Comparison of ENCODE assay signal across 21 mouse cellular contexts in the genomic region with DNA sequence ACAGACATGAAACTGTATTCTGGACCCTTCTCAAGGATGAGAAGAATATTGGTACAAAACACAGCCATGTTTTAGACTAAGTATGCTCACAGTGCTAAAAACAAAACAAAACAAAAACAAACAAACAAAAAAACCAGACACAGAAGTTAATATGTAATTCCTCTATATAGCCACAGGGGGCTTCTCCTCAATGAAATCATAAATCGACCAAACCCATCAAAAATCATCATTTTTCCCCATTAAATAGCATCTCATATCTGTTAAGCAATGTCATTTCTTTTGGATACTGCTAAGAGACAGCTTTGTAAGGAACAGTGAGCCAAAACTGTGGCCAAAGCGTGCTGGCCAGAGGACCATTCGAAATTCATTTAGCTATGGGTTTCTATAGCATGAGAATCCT.
A peak's percentile ranks its signal among the peaks of the same experiment; 100 is the strongest.
DNase-seq lines count a peak whose midpoint lies in the region; ATAC-seq and TF ChIP-seq lines count a peak whose summit lies in the region.
"Had no signal": no experiment of that assay in that cellular context is flagged by ENCODE, and none has a peak within 500 bp of the region (broad histone marks: within the 10 kb centered on the region; RNA-seq: fewer than 3 reads in every experiment).

No protein-coding gene starts in this region.

- no peaks in the 10 kb centered on the region for H3K4me1 ChIP-seq in intestine, postnatal 0 days (replicated peaks; ENCODE audit: control insufficient read depth, insufficient read depth, low read length)
- H3K4me1 ChIP-seq in intestine, embryonic 15.5 days (replicated peaks) = no peaks in the 10 kb centered on the region
- H3K4me1 ChIP-seq in lung, embryonic 14.5 days (ENCODE audit: insufficient read depth) = no peaks in the 10 kb centered on the region
- H3K4me1 ChIP-seq in lung, adult 2 months (ENCODE audit: control insufficient read depth, insufficient read depth, low read length) = no peaks in the 10 kb centered on the region
- H3K4me1 ChIP-seq: embryonic facial prominence, embryonic 12.5 days; embryonic facial prominence, embryonic 15.5 days; hindbrain, embryonic 13.5 days had no signal

- H3K9ac ChIP-seq in intestine, postnatal 0 days (ENCODE audit: low read depth, low read length) = no peak overlapping the region
- no peak overlapping the region for H3K9ac ChIP-seq in intestine, embryonic 15.5 days
- H3K9ac ChIP-seq in lung, embryonic 14.5 days = no peak overlapping the region
- H3K9ac ChIP-seq: embryonic facial prominence, embryonic 12.5 days; embryonic facial prominence, embryonic 15.5 days; hindbrain, embryonic 13.5 days had no signal

- TF ChIP-seq CTCF in intestine, postnatal 0 days (IDR thresholded peaks at IDR 0.05; ENCODE audit: low read depth) = peak; percentile 8; the same call in 1 of the 2 replicates
- TF ChIP-seq CTCF in lung, embryonic 14.5 days (IDR thresholded peaks at IDR 0.05; ENCODE audit: low read depth) = 0 out of 2 replicates have a peak, but pooled peaks have one; percentile 11
- no peak for TF ChIP-seq CTCF in lung, adult 2 months (IDR thresholded peaks at IDR 0.05; ENCODE audit: insufficient read depth, low read length)

- H3K4me2 ChIP-seq in intestine, postnatal 0 days (replicated peaks; ENCODE audit: low read depth) = no peak overlapping the region
- H3K4me2 ChIP-seq in intestine, embryonic 15.5 days (replicated peaks) = no peak overlapping the region
- no peak overlapping the region for H3K4me2 ChIP-seq in lung, embryonic 14.5 days
- H3K4me2 ChIP-seq: embryonic facial prominence, embryonic 12.5 days; embryonic facial prominence, embryonic 15.5 days; heart, embryonic 11.5 days; hindbrain, embryonic 13.5 days had no signal

- no peaks in the 10 kb centered on the region for H3K9me3 ChIP-seq in intestine, postnatal 0 days (ENCODE audit: control insufficient read depth)
- H3K9me3 ChIP-seq in intestine, embryonic 15.5 days = no peaks in the 10 kb centered on the region
- H3K9me3 ChIP-seq in lung, embryonic 14.5 days (ENCODE audit: low read depth, low read length) = no peaks in the 10 kb centered on the region
- H3K9me3 ChIP-seq: embryonic facial prominence, embryonic 12.5 days; embryonic facial prominence, embryonic 15.5 days; hindbrain, embryonic 13.5 days had no signal

- H3K36me3 ChIP-seq in intestine, postnatal 0 days (ENCODE audit: control insufficient read depth, insufficient read depth) = no peaks in the 10 kb centered on the region
- no peaks in the 10 kb centered on the region for H3K36me3 ChIP-seq in intestine, embryonic 15.5 days
- no peaks in the 10 kb centered on the region for H3K36me3 ChIP-seq in lung, embryonic 14.5 days (ENCODE audit: insufficient read depth)
- H3K36me3 ChIP-seq: embryonic facial prominence, embryonic 12.5 days; embryonic facial prominence, embryonic 15.5 days; hindbrain, embryonic 13.5 days had no signal

- TF ChIP-seq POLR2A in lung, adult 2 months (IDR thresholded peaks at IDR 0.05; ENCODE audit: borderline replicate concordance, extremely low read depth, low read depth, low read length) = no peak

- no peak for ATAC-seq in intestine, postnatal 0 days
- ATAC-seq in intestine, embryonic 15.5 days = no peak
- no peak for ATAC-seq in lung, embryonic 14.5 days (ENCODE audit: insufficient read depth)
- ATAC-seq: CD4-positive, CD25-positive, alpha-beta regulatory T cell, adult 4 months; forebrain, embryonic 14.5 days; hindbrain, embryonic 16.5 days; inflammation-experienced regulatory T-cells, adult 6 months had no signal

- 90% methylated on average over 3 of the region's 3 CpGs for WGBS in intestine, postnatal 0 days
- WGBS in intestine, embryonic 15.5 days = 90% methylated on average over 3 of the region's 3 CpGs
- WGBS in lung, embryonic 14.5 days = 87% methylated on average over 3 of the region's 3 CpGs
- 77% methylated on average over 3 of the region's 3 CpGs for WGBS in lung, adult 2 months

- H3K27ac ChIP-seq in intestine, postnatal 0 days (ENCODE audit: low read depth, low read length) = no peak overlapping the region
- H3K27ac ChIP-seq in intestine, embryonic 15.5 days = no peak overlapping the region
- H3K27ac ChIP-seq in lung, embryonic 14.5 days (ENCODE audit: low read depth) = no peak overlapping the region
- H3K27ac ChIP-seq: embryonic facial prominence, embryonic 12.5 days; embryonic facial prominence, embryonic 15.5 days; hindbrain, embryonic 13.5 days had no signal

- H3K4me3 ChIP-seq in intestine, postnatal 0 days (ENCODE audit: low read depth, low read length) = no peak overlapping the region
- no peak overlapping the region for H3K4me3 ChIP-seq in intestine, embryonic 15.5 days (replicated peaks)
- no peak overlapping the region for H3K4me3 ChIP-seq in lung, embryonic 14.5 days (ENCODE audit: low read depth, low read length)
- H3K4me3 ChIP-seq in lung, adult 2 months (replicated peaks; ENCODE audit: extremely low read depth, low read depth, low read length) = no peak overlapping the region
- H3K4me3 ChIP-seq: embryonic facial prominence, embryonic 12.5 days; embryonic facial prominence, embryonic 15.5 days; hindbrain, embryonic 13.5 days had no signal

- no peaks in the 10 kb centered on the region for H3K27me3 ChIP-seq in intestine, postnatal 0 days (replicated peaks; ENCODE audit: control insufficient read depth, insufficient read depth, low read length)
- H3K27me3 ChIP-seq in intestine, embryonic 15.5 days (replicated peaks) = no peaks in the 10 kb centered on the region
- H3K27me3 ChIP-seq in lung, embryonic 14.5 days (ENCODE audit: insufficient read depth, low read length) = no peaks in the 10 kb centered on the region
- H3K27me3 ChIP-seq: embryonic facial prominence, embryonic 12.5 days; embryonic facial prominence, embryonic 15.5 days; hindbrain, embryonic 13.5 days had no signal

- DNase-seq in lung, embryonic 14.5 days = no peak
- no peak for DNase-seq in lung, adult 2 months
- DNase-seq in ZHBTc4 (ENCODE audit: low read depth, low spot score) = peak; percentile 2
- DNase-seq in embryo, embryonic 11 days = no peak
- DNase-seq: adrenal gland, postnatal 10 days; adrenal gland, postnatal 36 days; cerebellum, adult 18-20 months; cerebellum, adult 9-10 months; cerebellum, postnatal 14 days; gastrocnemius, postnatal 10 days; gastrocnemius, postnatal 36 days had no signal
